Mouse (Mus musculus): Measurements from ENCODE around the gene B4galt2. TPM values are rescaled to one million over a fixed set of nuclear protein-coding genes. Genes with fewer than 3 reads are reported as not detected.

Gene B4galt2
- total RNA-seq, 2 experiments from 2014 or later: 168 to 172 TPM

DNA sequence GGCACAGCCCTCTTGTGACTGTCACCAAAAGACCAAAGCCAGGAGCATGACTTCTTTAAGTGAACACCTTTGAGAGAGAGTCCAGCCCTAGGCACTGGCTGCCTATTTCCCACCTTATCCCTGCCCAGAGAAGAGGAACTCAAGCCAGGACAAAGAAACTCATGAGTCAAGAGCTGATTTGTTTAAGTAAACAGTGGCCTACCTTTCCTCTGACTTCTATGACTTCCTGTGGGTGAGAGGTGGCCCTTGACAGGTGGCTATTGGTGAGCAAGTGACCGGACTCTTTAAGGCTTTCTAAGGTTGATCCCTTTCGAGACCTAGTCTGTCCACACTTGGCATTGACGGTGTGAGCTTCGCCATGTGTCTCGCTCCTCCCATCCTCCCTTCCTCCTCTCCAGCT lies 42.5 kb downstream of the B4galt2 start:
- no peak for DNase-seq
- intact Hi-C loops (cut with DNase I): no loop called here

DNA sequence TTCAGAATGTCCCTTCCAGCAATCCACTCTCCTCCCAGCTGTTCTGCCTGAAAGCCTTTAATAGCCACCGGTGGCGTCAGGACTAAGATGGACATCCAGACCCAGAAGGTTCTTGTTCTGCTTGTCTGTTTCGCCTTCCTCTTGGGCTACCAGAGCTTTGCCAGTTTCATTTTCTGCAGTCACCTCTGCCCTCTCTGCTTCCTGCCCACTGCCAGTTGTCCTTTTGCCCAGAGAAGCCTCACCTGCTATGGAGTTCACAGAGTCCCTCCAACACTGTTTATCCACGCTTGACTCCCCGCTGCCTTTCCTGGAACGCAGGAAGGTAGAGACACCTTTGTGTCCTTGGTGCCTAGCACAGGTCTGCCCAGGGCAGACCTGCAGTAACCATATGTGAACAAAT lies 43.9 kb downstream of the B4galt2 start:
- intact Hi-C loops (cut with DNase I): no loop called here
- no peak for DNase-seq

DNA sequence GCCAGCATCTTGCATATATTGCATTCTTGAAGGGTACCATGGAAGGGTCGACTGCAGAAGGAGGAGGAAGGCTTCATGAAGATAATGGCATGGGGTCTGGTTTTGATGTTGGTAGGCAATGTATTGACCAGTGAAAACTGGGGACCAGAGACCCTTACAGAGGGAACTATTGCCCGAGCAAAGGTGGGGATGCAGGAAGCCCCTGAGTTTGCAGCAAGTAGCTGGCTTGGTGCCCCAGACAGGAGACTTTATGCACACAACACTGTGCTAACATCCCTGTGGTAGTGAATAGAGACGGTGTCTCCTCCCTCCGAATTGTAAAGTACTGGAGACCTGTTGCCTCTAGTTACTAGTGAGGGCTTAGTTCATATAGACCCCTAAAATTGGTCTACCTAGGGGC lies 46.0 kb downstream of the B4galt2 start:
- intact Hi-C loops (cut with DNase I): no loop called here
- DNase-seq: no peak

DNA sequence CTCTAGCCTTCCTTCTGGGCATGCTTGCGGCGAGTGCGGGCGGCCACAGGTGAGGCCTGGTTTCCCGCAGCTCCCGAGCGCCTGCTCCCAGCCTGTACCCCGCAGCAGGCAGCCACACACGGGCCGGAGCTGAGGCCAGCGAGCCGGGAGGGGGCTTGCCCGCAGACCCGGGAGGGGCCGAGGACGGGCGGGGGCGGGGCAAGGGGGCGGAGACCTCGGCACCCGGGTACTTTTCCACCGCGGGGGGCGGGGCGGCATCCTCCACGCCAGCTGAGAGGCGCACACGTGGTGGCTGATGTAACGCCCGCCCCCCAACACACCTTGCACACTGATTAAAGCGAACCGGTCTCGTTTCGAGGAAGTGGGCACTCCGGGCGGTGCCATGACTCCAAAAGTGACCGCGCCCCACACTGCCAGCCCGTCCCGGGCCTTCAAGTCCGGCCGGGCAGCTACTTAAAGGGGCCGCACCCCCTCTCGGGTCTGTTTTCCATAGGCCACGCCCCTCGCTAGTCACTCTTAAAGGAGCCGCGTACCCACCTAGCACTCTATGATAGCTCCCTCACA lies 47.0 kb downstream of the B4galt2 start:
- DNase-seq: peak; percentile 87
- intact Hi-C loops (cut with DNase I): no loop called here

DNA sequence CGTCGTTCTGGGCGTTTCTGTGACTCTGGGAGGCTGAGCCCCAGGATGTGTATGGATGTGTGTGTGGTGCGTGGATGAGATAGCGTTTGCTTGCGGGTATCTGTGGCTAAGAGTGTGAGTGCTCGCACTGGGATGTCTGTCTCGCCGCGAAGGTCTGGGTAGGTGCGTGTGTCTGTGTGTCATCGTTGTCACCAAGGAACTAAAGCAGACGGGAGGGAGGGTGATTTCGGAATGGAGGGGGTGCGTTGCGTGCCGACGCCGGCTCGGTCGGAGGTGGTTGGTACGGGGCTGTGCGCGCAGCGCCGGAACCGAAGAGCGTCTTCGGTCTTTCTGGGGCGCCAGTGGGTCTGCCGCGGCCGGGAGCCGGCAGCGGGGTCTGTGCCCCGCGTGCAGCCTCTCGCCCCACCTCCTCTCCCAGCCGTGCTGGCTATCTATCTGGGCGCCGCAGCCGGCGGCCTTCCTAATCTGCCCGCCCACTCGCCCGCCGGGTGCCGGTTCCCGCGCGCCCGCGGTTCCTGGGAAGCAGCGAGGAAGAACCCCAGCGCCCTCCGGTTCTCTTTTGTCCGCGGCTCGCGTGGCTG lies 47.7 kb downstream of the B4galt2 start:
- intact Hi-C loops (cut with DNase I): no loop called here
- peak; percentile 22 for DNase-seq

DNA sequence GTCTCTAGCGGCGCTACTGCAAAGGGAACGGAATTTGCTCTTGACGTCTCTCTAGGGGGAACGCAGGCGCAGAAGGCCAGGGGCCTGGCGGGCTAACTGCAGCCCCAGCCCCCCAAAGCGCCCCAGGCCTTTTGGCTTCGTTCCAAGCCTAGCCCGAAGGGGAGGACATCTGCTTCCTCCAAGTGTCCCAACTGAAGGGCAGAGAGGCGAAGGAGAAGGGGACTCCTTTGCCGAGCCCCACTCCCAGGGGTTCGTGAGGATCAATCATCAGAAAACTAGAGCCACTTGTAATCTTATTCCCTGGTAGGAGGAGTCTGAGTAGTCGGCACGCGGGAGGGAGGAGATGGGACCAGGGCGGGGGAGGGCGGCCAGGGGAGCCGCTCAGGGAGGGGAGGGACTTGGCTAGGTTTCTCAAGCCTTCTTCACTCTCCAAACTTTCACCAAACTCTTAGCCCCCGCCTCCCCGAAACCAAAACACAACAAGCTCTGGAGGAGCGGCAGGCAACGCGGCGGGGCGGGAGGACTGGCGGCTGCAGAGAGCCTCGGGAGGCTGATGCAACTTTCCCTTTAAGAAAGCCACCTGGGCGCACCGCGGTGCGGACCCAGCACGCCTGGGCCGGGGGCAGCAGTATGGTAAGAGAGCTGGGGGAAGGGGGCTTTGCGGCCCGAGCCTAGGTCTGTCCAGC lies 48.3 kb downstream of the B4galt2 start:
- intact Hi-C loops (cut with DNase I): loop anchor here (5.0 kb wide), 1 partner anchor 32 kb away; no protein-coding TSS in a partner anchor
- DNase-seq: peak; percentile 76

DNA sequence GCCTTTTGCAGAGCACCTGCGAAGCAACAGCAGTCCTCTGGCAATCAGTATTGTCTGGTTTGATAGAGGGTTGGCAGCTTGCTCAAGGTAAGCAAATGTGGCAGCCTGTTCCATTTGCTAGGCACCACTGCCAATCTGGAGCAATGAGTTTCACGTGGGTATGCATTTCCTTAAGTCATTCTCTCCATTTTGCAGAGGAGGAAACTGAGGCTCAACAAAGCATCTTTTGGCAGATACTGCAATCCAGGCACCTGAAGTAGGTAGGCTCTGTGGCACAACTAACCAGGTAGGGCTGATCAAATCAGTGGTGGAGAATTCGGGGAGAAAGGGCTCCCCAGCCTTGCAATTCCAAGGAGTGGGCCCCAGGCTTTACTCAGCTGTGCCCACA lies 48.8 kb downstream of the B4galt2 start, which contains the start of gene Slc6a9:
Slc6a9 (plus strand) TSS at position 50 of the 388 bp plus-strand sequence.
- DNase-seq: no peak
- intact Hi-C loops (cut with DNase I): loop anchor here (5.0 kb wide), 1 partner anchor 33 kb away; no protein-coding TSS in a partner anchor

DNA sequence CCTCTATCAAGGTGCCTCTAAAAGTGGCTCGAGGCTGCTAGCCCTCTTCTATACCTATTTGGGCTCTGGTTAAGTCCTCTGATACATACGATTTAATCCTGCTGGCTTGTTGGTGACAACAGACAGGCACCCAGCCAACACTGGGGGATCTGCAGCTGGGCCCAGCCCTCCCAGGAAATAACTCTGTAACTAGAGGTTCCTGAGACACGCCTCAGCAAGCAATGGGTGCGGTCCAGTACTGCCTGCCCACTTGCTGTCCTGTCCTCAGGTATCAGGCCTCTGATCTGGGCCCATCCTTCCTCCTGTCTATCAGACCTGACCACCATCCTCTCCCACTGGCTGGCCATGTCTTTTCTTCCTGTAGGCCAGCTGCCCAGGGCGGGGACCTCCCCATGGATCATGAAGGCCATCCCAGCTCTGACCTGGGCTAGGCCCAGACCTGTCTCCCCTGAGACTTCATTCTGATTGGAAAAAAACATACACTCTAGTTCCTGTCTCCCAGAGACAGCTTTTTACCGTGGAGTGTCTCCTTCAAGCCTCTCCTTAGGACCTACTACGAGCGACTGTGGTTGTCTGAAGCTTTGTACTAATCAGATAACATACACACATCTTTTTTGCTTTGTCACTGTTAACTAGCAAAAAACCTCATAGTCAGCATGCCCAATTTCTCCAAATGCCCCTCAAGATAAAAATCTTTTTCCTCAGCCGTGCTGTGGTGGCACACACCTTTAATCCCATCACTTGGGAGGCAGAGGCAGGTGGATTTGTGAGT lies 51.2 kb downstream of the B4galt2 start:
- intact Hi-C loops (cut with DNase I): loop anchor here (5.0 kb wide), 1 partner anchor 35 kb away; no protein-coding TSS in a partner anchor
- no peak for DNase-seq

DNA sequence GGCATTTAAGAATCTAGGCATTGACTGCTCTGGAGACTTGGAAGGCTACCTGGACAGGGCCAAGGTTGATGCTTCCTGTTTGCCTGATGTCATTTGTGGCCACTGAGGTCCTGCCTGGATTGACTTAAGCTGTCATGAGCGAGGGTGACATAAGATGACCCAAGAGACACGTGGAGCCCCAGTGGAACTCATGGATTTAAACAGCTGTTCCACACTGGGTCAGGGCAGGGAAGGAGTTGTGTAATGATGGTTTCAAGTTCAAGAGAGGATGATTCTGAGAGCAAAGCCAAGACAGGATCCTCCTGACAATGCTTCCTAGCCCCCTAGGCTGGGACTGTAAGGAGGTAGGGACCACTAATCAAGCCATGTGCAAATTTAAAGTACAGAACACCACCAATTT lies 51.8 kb downstream of the B4galt2 start:
- intact Hi-C loops (cut with DNase I): loop anchor here (5.0 kb wide), 1 partner anchor 36 kb away; no protein-coding TSS in a partner anchor

DNA sequence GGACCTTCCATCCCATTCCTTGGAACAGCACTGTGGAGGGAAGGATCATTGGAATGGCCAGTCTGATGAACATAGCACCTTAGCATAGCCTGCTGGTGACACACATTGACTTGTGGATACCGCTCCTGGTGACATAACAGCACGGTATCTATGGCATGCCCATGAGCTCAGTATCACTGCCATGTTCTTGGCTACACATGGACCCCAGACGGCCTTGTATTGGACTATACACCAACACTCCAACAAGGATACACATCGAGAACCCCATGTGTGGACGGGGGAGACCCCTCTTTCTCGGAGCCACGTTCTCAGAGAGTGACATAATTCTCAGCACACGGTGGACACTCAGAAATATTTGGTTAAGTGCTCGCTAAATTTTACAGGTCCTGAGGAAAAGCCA lies 52.5 kb downstream of the B4galt2 start:
- DNase-seq: no peak
- intact Hi-C loops (cut with DNase I): loop anchor here (5.0 kb wide), 1 partner anchor 36 kb away; no protein-coding TSS in a partner anchor

More for the DNA sequence above, 51.8 kb downstream of the B4galt2 start:
- DNase-seq: no peak

DNA sequence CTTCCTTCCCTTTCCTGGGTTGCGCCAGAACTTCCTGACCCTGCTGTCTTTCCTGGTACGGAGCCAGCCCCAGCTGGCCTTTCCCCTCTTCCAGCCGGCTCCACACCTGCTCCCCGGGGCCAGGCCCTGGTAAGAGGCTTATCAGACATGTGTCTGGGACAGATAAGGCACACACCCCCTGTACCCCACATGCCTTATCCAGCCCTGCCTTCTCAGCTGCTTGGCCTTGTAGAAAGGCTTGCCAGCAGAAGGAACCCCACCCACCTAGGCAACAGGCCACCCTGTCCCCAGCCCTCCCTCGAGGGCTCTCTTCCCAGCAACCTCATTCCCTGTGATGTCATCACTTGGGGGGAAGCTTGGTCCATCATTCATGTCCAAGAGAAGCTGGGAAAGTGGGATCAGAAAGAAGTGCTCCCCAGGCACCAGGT lies 53.1 kb downstream of the B4galt2 start:
- intact Hi-C loops (cut with DNase I): loop anchor here (5.0 kb wide), 1 partner anchor 37 kb away; no protein-coding TSS in a partner anchor
- DNase-seq: peak; percentile 86

DNA sequence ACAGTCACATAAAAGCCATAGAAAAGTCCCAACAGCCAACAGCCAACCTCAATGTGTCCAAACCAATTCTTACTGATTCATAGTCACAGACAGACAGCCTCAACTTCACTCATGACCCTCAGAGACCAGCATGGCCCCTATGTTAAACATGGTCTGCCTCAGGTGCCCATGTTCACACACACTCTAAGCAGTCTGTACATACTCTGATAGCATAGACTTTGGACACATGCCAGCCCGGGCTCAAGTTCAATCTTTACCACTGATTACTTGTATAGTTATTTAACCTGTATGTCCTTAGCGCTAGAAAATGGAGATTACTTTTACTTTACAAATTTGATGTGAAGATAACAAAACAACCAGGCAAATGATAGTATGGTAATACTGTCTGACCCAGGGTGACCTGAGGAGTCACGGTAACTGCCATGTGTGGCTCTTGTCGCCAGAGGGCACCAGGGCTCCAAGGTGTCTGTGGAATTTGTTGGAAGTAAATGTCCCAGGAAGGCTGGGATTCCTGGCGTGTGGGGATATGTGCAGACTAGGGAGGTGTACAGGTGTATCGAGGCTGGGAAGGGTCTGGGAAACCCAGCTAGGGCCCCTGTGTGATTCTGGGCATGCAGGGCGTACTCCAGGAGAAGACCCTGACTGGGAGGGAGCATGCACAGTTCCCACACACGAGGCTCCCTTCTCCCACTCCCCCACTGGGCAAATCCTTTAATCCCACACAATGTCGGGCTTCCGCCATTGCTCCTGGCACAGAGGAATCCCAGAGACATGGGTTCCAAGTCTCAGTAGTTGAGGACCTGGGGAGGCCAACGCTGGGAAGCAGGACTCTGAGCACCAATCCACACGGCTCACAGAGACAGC lies 53.8 kb downstream of the B4galt2 start:
- intact Hi-C loops (cut with DNase I): loop anchor here (5.0 kb wide), 1 partner anchor 38 kb away; no protein-coding TSS in a partner anchor
- DNase-seq: peak; percentile 80

DNA sequence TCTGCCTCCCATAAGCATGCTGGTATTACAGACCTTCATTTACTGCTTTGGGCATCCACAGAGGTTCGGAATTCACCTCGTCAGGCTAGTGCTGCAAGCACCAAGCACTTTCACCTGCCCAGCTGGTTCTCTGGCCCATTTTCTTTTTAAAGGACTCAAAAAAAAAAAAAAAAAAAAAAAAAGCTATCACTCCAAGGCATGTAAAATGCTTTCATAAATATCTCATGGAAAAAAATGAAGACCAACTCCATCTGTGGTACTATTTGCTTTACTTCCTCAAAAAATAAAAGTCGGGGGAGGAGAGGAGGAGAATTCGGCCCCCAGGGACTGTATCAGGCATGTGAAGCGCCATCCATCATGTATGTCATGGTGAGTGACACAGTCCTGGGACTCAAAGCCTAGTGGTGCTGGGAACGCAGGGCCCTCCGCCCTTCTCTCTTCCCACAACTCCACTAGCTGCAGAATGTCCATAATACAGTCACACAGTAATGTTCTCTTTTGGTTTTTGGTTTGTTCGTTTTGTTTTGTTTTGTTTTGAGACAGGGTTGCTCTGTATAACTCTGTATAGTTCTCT lies 54.6 kb downstream of the B4galt2 start:
- intact Hi-C loops (cut with DNase I): no loop called here
- DNase-seq: no peak

Other genes starting within 250 kb of the B4galt2 start
- 10 to 100 TPM; 46.1 to 47.6 TPM for gene Dmap1, start 201.2 kb downstream of the B4galt2 start, total RNA-seq (2021)
- gene Gm12845, start 159.1 kb downstream of the B4galt2 start, total RNA-seq (2021): not detected
- gene Klf17, start 117.8 kb downstream of the B4galt2 start, total RNA-seq (2021): not detected
- gene Slc6a9, start 49.0 kb downstream of the B4galt2 start, total RNA-seq (2021): 10 to 100 TPM; 33.4 to 34.1 TPM
- 1 to 10 TPM; 6.0 to 8.2 TPM for gene Ccdc24, start 10.9 kb downstream of the B4galt2 start, total RNA-seq (2021)
- 100 to 1,000 TPM; 306 to 331 TPM for gene Atp6v0b, start 3.8 kb upstream of the B4galt2 start, total RNA-seq (2021)
- 10 to 100 TPM; 12.9 to 15.1 TPM for gene Dph2, start 8.5 kb upstream of the B4galt2 start, total RNA-seq (2021)
- 100 to 1,000 TPM; 112 to 114 TPM for gene Ipo13, start 31.5 kb upstream of the B4galt2 start, total RNA-seq (2021)
- gene Artn, start 46.3 kb upstream of the B4galt2 start, total RNA-seq (2021): 1 to 10 TPM; 2.5 to 3.3 TPM

Measured in left cerebral cortex, postnatal 4 days (tissue).